Mouse (Mus musculus) forebrain, postnatal 0 days (tissue): ENCODE results near the gene Nsdhl. TPM values are rescaled to one million over a fixed set of nuclear protein-coding genes. Genes with fewer than 3 reads are reported as not detected.

ENCODE experiments used
- ATAC-seq: fragments of 200-750 bp; cut with Nextera tagmentation; 2 replicates; pipeline ENCODE4 v1.8.0; 2017; ENCODE audit warnings: mild to moderate bottlenecking, moderate library complexity
- DNase-seq: peaks from one replicate; pipeline ENCODE4 v3.0.0-alpha.2; 2015
- H3K27ac ChIP-seq: fragments of 300-500 bp; sonication (generic); 2 replicates; pipeline ENCODE4 v1.5.1; 2014; ENCODE audit warnings: low read depth, mild to moderate bottlenecking, antibody characterized with exemption, low read length, moderate library complexity, mixed read lengths
- H3K27me3 ChIP-seq: fragments of 300-500 bp; sonication (generic); 2 replicates; pipeline ENCODE4 v1.6.1; 2014; ENCODE audit warnings: mild to moderate bottlenecking, low read length, mixed read lengths; ENCODE audit not compliant: insufficient read depth
- H3K36me3 ChIP-seq: fragments of 300-500 bp; sonication (generic); 2 replicates; pipeline ENCODE4 v1.6.1; 2014; ENCODE audit warnings: mild to moderate bottlenecking, moderate library complexity; ENCODE audit not compliant: insufficient read depth
- H3K4me1 ChIP-seq: fragments of 300-500 bp; sonication (generic); 2 replicates; pipeline ENCODE4 v1.6.1; 2014; ENCODE audit warnings: antibody characterized with exemption; ENCODE audit not compliant: insufficient read depth
- H3K4me2 ChIP-seq: fragments of 300-500 bp; sonication (generic); 2 replicates; pipeline ENCODE4 v1.6.1; 2014; ENCODE audit warnings: low read depth, mild to moderate bottlenecking, moderate library complexity
- H3K4me3 ChIP-seq: fragments of 300-500 bp; sonication (generic); 2 replicates; pipeline ENCODE4 v1.5.1; 2014; ENCODE audit warnings: low read depth, low read length, mixed read lengths
- H3K9ac ChIP-seq: fragments of 300-500 bp; sonication (generic); 2 replicates; pipeline ENCODE4 v1.6.1; 2014; ENCODE audit warnings: mild to moderate bottlenecking
- H3K9me3 ChIP-seq: fragments of 300-500 bp; sonication (generic); 2 replicates; pipeline ENCODE4 v1.6.1; 2016; ENCODE audit warnings: low read length
- CTCF ChIP-seq: sonication (generic); IDR thresholded peaks from 2 replicates; pipeline ENCODE4 v1.5.1; 2016; ENCODE audit warnings: antibody characterized with exemption, control low read depth, low read depth
- WGBS: fragments of 180-500 bp; shearing (Covaris S2); extraction: QIAGEN DNeasy Blood & Tissue Kit; methylation state at CpG from one replicate; pipeline ENCODE4 v1.1.7; 2014; 5-methylcytosine and 5-hydroxymethylcytosine counted together
- polyA plus RNA-seq: library from polyadenylated mRNA; unstranded; fragments of >200 nt; fragmentation: Nextera tagmentation; extraction: Ambion mirVana; gene quantifications from 2 replicates; pipeline ENCODE4 v1.2.1, GENCODE M21; 2015
- total RNA-seq: library from RNA; depleted of rRNA; stranded (reverse); fragments of >200 nt; gene quantifications from 2 replicates; pipeline ENCODE4 v1.2.3, GENCODE M21; 2014

The Nsdhl gene
- total and polyA plus RNA-seq, 2 experiments from 2014 or later = 44.8 to 49.9 TPM

DNA sequence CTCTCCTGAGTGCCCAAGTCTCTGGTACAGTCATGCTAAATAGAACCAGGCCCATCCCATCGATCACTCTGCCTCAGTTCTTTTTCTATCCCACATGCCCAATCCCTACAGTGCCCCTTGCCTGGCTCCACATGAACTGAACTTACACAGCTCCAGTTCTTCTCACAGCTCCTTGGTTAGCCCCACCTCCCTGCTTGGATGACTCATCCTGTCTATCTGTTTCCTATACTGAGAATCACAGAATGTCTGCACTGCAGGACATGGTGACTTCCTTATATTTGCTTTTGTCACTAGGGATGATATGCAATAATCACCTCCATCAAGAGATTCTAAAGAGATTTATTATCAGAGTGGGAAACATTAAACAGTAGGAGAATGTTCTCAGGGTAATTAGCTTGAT is 6.7 kb upstream of the Nsdhl start:
- H3K9me3 ChIP-seq = no peaks in the 10 kb centered on the region
- H3K36me3 ChIP-seq = no peaks in the 10 kb centered on the region
- no peak overlapping the region for H3K4me2 ChIP-seq
- TF ChIP-seq CTCF = no peak
- no peak overlapping the region for H3K9ac ChIP-seq
- no peak for ATAC-seq
- H3K27ac ChIP-seq = no peak overlapping the region
- DNase-seq = no peak
- no peaks in the 10 kb centered on the region for H3K4me1 ChIP-seq
- no peaks in the 10 kb centered on the region for H3K27me3 ChIP-seq
- H3K4me3 ChIP-seq = no peak overlapping the region
- 72% methylated on average over 1 of the region's 1 CpGs for WGBS

DNA sequence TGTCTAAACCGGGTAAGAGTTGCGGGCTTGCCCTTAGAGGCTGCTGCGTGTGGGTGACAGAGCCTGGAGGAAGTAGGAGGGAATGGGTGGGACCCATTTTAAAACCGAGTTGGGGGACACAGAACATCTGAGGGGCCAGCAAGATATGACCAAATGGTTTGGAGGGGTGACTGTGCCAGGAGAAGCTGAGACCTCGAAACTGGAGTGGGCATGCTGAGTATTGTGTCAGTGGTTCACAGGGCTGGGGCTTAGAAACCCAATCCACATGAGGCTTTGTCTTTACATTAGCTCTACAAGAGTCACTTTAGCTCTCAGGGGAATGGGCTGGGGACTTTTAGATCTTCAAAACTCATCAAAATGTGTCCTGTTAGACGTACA is 314 bp downstream of the Nsdhl start:
- peak overlapping the region; percentile 24; the same call in 1 of the 2 replicates for H3K27ac ChIP-seq
- no peaks in the 10 kb centered on the region for H3K36me3 ChIP-seq
- DNase-seq (no peak), ATAC-seq (no peak)
- H3K4me2 ChIP-seq = peak overlapping the region; percentile 54
- H3K9me3 ChIP-seq = no peaks in the 10 kb centered on the region
- H3K27me3 ChIP-seq = no peaks in the 10 kb centered on the region
- WGBS = 23% methylated on average over 6 of the region's 6 CpGs
- H3K9ac ChIP-seq = peak overlapping the region; percentile 42
- peak overlapping the region; percentile 47 for H3K4me3 ChIP-seq
- no peak for TF ChIP-seq CTCF
- no peaks in the 10 kb centered on the region for H3K4me1 ChIP-seq

DNA sequence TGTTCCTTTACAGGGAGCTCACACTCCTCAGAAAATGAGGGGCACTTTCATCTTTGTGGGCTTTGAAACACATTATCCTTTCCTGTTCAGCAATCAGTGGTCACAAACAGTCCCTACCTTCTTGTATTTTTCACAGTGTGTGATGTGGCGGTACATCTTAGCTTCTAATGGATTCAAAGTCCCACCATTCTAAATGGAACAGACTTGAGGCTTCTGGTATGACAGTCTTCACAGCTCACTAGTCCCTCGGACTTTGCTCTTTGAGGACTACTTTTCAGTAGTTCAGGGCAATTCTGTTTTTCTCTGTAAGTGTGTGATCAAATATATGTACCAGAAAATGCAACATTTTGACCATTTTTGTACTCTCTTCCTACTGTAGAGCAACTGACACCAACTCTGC is 3.0 kb downstream of the Nsdhl start:
- no peak for ATAC-seq
- no peak for DNase-seq
- H3K9ac ChIP-seq = no peak overlapping the region
- no peak overlapping the region for H3K27ac ChIP-seq
- H3K36me3 ChIP-seq = no peaks in the 10 kb centered on the region; the same call in 1 of the 2 replicates
- H3K4me2 ChIP-seq = no peak overlapping the region
- WGBS = 77% methylated on average over 2 of the region's 2 CpGs
- no peaks in the 10 kb centered on the region for H3K27me3 ChIP-seq
- no peaks in the 10 kb centered on the region for H3K4me1 ChIP-seq
- no peak overlapping the region for H3K4me3 ChIP-seq
- no peaks in the 10 kb centered on the region for H3K9me3 ChIP-seq
- no peak for TF ChIP-seq CTCF

DNA sequence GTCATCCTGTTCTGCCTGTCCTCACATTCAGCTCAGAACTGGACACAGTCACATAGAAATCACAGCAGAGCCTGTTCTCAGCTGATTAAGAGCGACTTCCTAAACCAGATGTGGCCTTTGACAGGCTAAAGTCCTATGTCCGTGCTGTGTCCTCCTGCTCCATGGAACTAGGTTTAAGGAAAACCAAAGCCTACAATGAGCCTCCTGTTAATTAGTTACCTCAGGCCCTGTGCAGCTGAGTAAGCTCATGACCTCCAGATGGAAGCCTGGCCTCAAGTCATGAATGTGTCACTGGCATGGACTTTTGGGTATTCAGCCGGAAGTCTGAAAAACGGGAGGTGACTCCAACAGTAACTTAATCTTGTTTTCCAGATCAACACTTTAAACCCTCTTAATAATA is 35.1 kb downstream of the Nsdhl start:
- TF ChIP-seq CTCF = no peak
- Histone ChIP-seq H3K9me3 (no peaks in the 10 kb centered on the region), H3K4me1 (no peaks in the 10 kb centered on the region), H3K4me2 (no peak overlapping the region), H3K4me3 (no peak overlapping the region), H3K27me3 (no peaks in the 10 kb centered on the region), H3K36me3 (peaks cover 12% of the 10 kb centered on the region; the same call in 1 of the 2 replicates), H3K27ac (no peak overlapping the region), H3K9ac (no peak overlapping the region)
- DNase-seq = no peak
- 79% methylated on average over 4 of the region's 4 CpGs for WGBS
- ATAC-seq = no peak

DNA sequence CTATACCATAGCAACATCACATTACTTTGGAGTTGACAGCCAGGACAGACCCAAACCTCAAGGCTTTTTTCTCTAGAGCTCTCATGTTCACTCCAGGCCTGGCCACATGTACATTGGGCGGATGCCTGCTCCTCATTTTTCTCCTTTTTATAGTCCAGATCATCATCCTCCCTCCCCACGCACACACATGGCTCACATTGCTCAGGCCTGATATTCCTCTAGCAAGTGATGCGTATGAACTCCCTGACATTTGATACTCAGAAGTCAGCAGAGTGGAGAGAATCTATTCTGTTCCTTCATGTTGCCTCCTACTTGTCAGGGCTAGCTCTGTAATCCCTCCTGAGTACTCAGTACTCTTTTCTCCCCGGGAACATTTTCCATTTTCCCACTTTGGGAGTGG is 38.1 kb downstream of the Nsdhl start:
- TF ChIP-seq CTCF = no peak
- ATAC-seq (no peak), DNase-seq (no peak)
- no peaks in the 10 kb centered on the region for H3K27me3 ChIP-seq
- no peaks in the 10 kb centered on the region for H3K9me3 ChIP-seq
- no peak overlapping the region for H3K9ac ChIP-seq
- no peaks in the 10 kb centered on the region for H3K4me1 ChIP-seq
- peaks cover 12% of the 10 kb centered on the region for H3K36me3 ChIP-seq
- H3K4me2 ChIP-seq = no peak overlapping the region
- WGBS = 93% methylated on average over 4 of the region's 4 CpGs
- H3K27ac ChIP-seq = no peak overlapping the region
- no peak overlapping the region for H3K4me3 ChIP-seq

DNA sequence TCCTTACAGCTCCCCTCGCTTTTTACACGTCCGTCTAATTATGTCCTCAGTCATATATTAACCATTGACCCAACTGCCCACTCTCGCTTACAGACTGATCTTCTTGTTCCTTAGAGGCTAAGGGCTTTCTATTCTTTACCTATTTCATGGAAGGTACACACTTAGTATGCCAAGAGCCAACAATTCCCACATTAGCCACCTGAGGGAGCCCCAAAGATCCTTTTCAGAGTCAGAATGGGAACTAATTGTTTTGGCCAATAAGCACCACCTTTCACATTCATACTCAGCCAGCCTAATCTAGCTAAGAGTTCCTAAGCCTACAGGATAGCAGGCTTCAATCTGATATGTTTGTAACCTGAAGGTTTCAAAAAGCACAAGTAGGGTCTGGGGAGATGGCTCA is 42.1 kb downstream of the Nsdhl start:
- Histone ChIP-seq H3K4me3 (no peak overlapping the region), H3K9ac (no peak overlapping the region), H3K27ac (no peak overlapping the region), H3K4me2 (no peak overlapping the region), H3K4me1 (no peaks in the 10 kb centered on the region), H3K36me3 (peaks cover 5% of the 10 kb centered on the region), H3K9me3 (no peaks in the 10 kb centered on the region), H3K27me3 (no peaks in the 10 kb centered on the region)
- DNase-seq = no peak
- WGBS = 82% methylated on average over 4 of the region's 4 CpGs
- no peak for ATAC-seq
- peak; percentile 23; the same call in 1 of the 2 replicates for TF ChIP-seq CTCF

DNA sequence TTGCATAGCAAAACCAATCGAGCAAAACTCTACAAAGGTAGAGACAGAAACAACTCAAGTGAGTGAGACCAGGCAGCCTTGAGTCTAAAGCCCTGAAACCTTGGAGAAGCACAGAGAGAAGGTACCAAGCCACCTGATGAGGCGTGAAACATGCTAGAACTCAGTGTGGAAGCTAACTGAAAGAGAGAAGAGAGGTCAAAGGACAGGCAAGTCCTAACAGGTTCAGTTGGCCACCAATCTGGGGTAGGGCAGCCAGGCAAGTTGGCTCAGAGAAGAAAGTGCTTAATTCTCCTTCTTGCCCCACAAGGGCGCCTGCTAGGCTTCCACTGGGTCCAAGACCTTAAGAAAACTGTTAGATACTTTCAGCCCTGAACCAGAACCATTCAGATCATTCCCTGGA is 43.2 kb downstream of the Nsdhl start:
- TF ChIP-seq CTCF = no peak
- H3K27me3 ChIP-seq = no peaks in the 10 kb centered on the region
- no peak overlapping the region for H3K27ac ChIP-seq
- no peak overlapping the region for H3K9ac ChIP-seq
- H3K4me1 ChIP-seq = no peaks in the 10 kb centered on the region
- H3K9me3 ChIP-seq = no peaks in the 10 kb centered on the region
- WGBS = 81% methylated on average over 3 of the region's 3 CpGs
- ATAC-seq (no peak), DNase-seq (no peak)
- no peak overlapping the region for H3K4me2 ChIP-seq
- H3K4me3 ChIP-seq = no peak overlapping the region
- H3K36me3 ChIP-seq = no peaks in the 10 kb centered on the region; the same call in none of the 2 replicates

DNA sequence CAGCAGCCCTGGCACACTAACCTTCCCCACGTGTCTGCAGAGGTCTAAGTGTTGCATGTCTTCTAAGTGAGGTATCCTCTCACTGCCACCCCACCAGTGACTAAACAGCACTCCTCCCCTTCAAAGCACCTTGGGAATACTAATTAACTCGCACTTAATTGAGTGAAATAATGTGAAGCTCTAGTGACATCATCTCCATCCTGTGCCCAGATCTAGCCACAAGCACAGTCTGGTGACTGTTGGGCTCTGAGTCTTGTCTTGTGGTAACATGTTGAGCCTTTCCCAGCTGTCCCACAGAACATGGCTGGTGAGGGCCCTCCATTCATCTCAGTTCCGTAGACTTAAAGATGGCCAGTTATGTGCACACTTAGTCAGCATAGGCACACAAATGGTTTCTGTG is 44.4 kb downstream of the Nsdhl start:
- H3K4me3 ChIP-seq = no peak overlapping the region
- no peaks in the 10 kb centered on the region for H3K4me1 ChIP-seq
- ATAC-seq (no peak), DNase-seq (no peak)
- TF ChIP-seq CTCF = no peak
- no peaks in the 10 kb centered on the region for H3K27me3 ChIP-seq
- no peaks in the 10 kb centered on the region; the same call in 1 of the 2 replicates for H3K36me3 ChIP-seq
- H3K4me2 ChIP-seq = no peak overlapping the region
- no peaks in the 10 kb centered on the region for H3K9me3 ChIP-seq
- no peak overlapping the region for H3K9ac ChIP-seq
- no peak overlapping the region for H3K27ac ChIP-seq
- 70% methylated on average over 3 of the region's 3 CpGs for WGBS
